Mouse (Mus musculus) midbrain, embryonic 11.5 days (tissue): ENCODE data around the gene Phlpp1. TPM values are rescaled to one million over a fixed set of nuclear protein-coding genes. Genes with fewer than 3 reads are reported as not detected.

Experiments
- ATAC-seq: fragments of 200-750 bp; cut with Nextera tagmentation; 2 replicates; pipeline ENCODE4 v1.8.0; 2017; ENCODE audit warnings: moderate TSS enrichment, moderate library complexity; ENCODE audit not compliant: low FRiP score
- DNase-seq: peaks from one replicate; pipeline ENCODE4 v3.0.0; 2015; ENCODE audit warnings: low spot score; ENCODE audit errors: missing footprints
- H3K27ac ChIP-seq: fragments of 300-500 bp; sonication (generic); 2 replicates; pipeline ENCODE4 v1.5.1; 2014; ENCODE audit warnings: low read depth, low read length
- H3K27me3 ChIP-seq: fragments of 300-500 bp; sonication (generic); 2 replicates; pipeline ENCODE4 v1.6.1; 2014; ENCODE audit warnings: mild to moderate bottlenecking, low read length, moderate library complexity, mixed read lengths; ENCODE audit not compliant: control insufficient read depth, insufficient read depth
- H3K36me3 ChIP-seq: fragments of 300-500 bp; sonication (generic); 2 replicates; pipeline ENCODE4 v1.6.1; 2014; ENCODE audit warnings: mild to moderate bottlenecking, low read length, moderate library complexity, mixed read lengths; ENCODE audit not compliant: control insufficient read depth, insufficient read depth
- H3K4me1 ChIP-seq: fragments of 300-500 bp; sonication (generic); 2 replicates; pipeline ENCODE4 v1.6.1; 2014; ENCODE audit warnings: low read length; ENCODE audit not compliant: control insufficient read depth, insufficient read depth
- H3K4me2 ChIP-seq: fragments of 300-500 bp; sonication (generic); 2 replicates; pipeline ENCODE4 v1.6.1; 2014; ENCODE audit warnings: mild to moderate bottlenecking, moderate library complexity
- H3K4me3 ChIP-seq: fragments of 300-500 bp; sonication (generic); 2 replicates; pipeline ENCODE4 v1.5.1; 2014; ENCODE audit warnings: low read depth, low read length
- H3K9ac ChIP-seq: fragments of 300-500 bp; sonication (generic); 2 replicates; pipeline ENCODE4 v1.6.1; 2014; ENCODE audit warnings: low read length
- H3K9me3 ChIP-seq: fragments of 300-500 bp; sonication (generic); 2 replicates; pipeline ENCODE4 v1.6.1; 2016; ENCODE audit warnings: low read length; ENCODE audit not compliant: control insufficient read depth
- WGBS: fragments of 180-500 bp; shearing (Covaris S2); extraction: QIAGEN DNeasy Blood & Tissue Kit; methylation state at CpG from one replicate; pipeline ENCODE4 v1.1.7; 2014; 5-methylcytosine and 5-hydroxymethylcytosine counted together
- polyA plus RNA-seq: library from polyadenylated mRNA; unstranded; fragments of >200 nt; fragmentation: Nextera tagmentation; extraction: Ambion mirVana; gene quantifications from 2 replicates; pipeline ENCODE4 v1.2.1, GENCODE M21; 2014

Gene Phlpp1
- polyA plus RNA-seq, 1 experiment from 2014 or later = 6.8 TPM

DNA sequence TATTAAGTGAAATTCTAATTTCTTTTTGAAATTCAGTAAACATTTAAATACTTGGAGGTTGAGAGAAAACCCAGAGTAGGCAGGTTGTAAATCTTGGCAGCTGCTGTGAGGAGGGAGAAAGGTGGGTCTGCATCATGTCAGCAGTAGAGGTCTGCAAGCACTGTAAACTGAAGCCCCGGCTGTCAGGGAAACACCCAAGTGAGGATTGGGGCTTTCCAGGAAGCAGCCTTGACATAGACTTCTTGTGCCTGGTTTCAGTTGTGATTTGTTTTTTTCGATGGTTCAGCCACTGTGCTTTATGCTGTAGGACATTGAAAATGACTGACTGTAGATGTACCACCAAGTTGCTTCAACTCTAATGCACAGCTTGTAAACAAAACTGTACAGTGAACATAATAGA is 180.0 kb downstream of the Phlpp1 start:
- no peak overlapping the region for H3K4me2 ChIP-seq
- H3K9ac ChIP-seq = no peak overlapping the region
- no peaks in the 10 kb centered on the region for H3K27me3 ChIP-seq
- H3K4me3 ChIP-seq = no peak overlapping the region
- 88% methylated on average over 2 of the region's 2 CpGs for WGBS
- ATAC-seq (no peak), DNase-seq (peak; percentile 2)
- no peaks in the 10 kb centered on the region for H3K4me1 ChIP-seq
- H3K9me3 ChIP-seq = no peaks in the 10 kb centered on the region
- no peak overlapping the region for H3K27ac ChIP-seq
- no peaks in the 10 kb centered on the region for H3K36me3 ChIP-seq

DNA sequence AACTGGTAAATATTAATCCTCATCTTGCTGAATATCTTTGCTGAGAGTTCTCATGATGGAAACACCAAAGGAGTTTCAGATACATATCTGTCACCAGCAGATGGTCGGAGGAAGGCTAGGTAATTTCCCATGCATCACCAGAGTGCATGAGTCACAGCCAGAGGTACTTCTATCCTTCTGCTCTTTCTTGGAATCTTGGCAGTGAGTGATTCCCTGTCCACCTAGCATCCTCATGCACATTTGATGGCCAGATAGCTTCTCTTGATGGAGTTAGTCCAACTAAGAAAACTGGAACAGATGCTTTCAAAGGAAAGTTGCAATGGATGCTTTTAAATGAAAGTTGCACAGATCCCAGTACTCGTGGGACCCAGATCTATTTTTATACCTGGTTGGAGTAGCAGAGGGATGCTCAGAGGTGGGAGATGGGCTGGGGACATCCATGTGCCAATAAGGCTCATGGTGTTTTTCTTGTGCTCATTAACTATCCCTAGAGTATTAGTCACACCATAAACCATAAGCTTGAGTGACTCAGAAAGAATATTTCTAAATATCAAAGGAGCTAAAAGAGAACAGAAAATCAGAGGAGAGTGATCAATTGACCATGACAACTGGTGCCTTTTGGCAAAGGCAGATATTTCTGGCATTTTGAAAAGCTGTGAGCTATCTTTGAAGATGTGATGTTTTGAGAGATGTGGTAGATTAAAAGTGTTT is 181.4 kb downstream of the Phlpp1 start:
- no peak overlapping the region for H3K4me3 ChIP-seq
- H3K4me2 ChIP-seq = no peak overlapping the region
- H3K9me3 ChIP-seq = no peaks in the 10 kb centered on the region
- H3K9ac ChIP-seq = no peak overlapping the region
- no peaks in the 10 kb centered on the region for H3K27me3 ChIP-seq
- no peak for ATAC-seq
- 91% methylated on average over 2 of the region's 2 CpGs for WGBS
- no peak overlapping the region for H3K27ac ChIP-seq
- DNase-seq = peak; percentile 21
- H3K36me3 ChIP-seq = no peaks in the 10 kb centered on the region
- H3K4me1 ChIP-seq = no peaks in the 10 kb centered on the region

GRCm38 (mm10) chr1:106353993-106354392 is 182.4 kb downstream of the Phlpp1 start:
- no peaks in the 10 kb centered on the region for H3K27me3 ChIP-seq
- no peaks in the 10 kb centered on the region for H3K36me3 ChIP-seq
- H3K9ac ChIP-seq = no peak overlapping the region
- no peaks in the 10 kb centered on the region for H3K9me3 ChIP-seq
- H3K4me2 ChIP-seq = no peak overlapping the region
- DNase-seq = peak; percentile 65
- no peak for ATAC-seq
- no peak overlapping the region for H3K4me3 ChIP-seq
- H3K27ac ChIP-seq = no peak overlapping the region
- 91% methylated on average over 4 of the region's 4 CpGs for WGBS
- no peaks in the 10 kb centered on the region for H3K4me1 ChIP-seq

GRCm38 (mm10) chr1:106359474-106359873 is 187.9 kb downstream of the Phlpp1 start:
- Histone ChIP-seq H3K27me3 (no peaks in the 10 kb centered on the region), H3K36me3 (no peaks in the 10 kb centered on the region), H3K4me1 (no peaks in the 10 kb centered on the region), H3K4me2 (no peak overlapping the region), H3K27ac (no peak overlapping the region), H3K9me3 (no peaks in the 10 kb centered on the region), H3K4me3 (no peak overlapping the region), H3K9ac (no peak overlapping the region)
- ATAC-seq = no peak
- peak; percentile 57 for DNase-seq

- H3K36me3 ChIP-seq = no peaks in the 10 kb centered on the region
- no peak for ATAC-seq
- no peaks in the 10 kb centered on the region for H3K27me3 ChIP-seq
- peak; percentile 47 for DNase-seq
- no peaks in the 10 kb centered on the region for H3K9me3 ChIP-seq
- no peak overlapping the region for H3K4me2 ChIP-seq
- no peak overlapping the region for H3K4me3 ChIP-seq
- no peak overlapping the region for H3K9ac ChIP-seq
- 96% methylated on average over 3 of the region's 3 CpGs for WGBS
- H3K4me1 ChIP-seq = no peaks in the 10 kb centered on the region
- no peak overlapping the region for H3K27ac ChIP-seq
Measured at GRCm38 (mm10) chr1:106362841-106363604, 191.5 kb downstream of the Phlpp1 start.

GRCm38 (mm10) chr1:106369330-106369729 is 197.8 kb downstream of the Phlpp1 start:
- Histone ChIP-seq H3K27ac (no peak overlapping the region), H3K4me1 (no peaks in the 10 kb centered on the region), H3K9ac (no peak overlapping the region), H3K27me3 (no peaks in the 10 kb centered on the region), H3K4me3 (no peak overlapping the region), H3K9me3 (no peaks in the 10 kb centered on the region), H3K4me2 (no peak overlapping the region), H3K36me3 (no peaks in the 10 kb centered on the region)
- WGBS = 73% methylated on average over 3 of the region's 3 CpGs
- DNase-seq = peak; percentile 65
- ATAC-seq = no peak

DNA sequence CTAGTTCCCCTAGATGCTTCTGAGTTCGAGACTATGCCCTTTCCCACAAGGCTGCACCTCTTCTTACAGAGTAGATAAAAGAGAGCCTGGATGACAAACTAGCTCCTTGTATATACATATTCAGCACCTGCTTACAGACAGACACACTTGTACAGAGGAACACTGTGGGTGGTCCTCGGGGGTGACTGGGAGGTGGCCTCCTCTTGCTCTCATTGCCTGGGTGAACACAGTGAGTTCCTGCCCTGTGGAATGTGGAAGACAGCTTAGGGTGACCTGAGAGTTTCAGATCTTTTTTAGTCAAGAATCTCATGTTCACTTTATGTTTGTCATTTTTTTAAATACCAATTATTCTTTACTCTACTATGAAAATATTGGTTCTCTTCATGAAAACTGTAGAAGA is 200.9 kb downstream of the Phlpp1 start:
- DNase-seq (peak; percentile 73), ATAC-seq (no peak)
- Histone ChIP-seq H3K27ac (no peak overlapping the region), H3K9ac (no peak overlapping the region), H3K4me3 (no peak overlapping the region), H3K36me3 (no peaks in the 10 kb centered on the region), H3K4me1 (no peaks in the 10 kb centered on the region), H3K9me3 (no peaks in the 10 kb centered on the region), H3K4me2 (no peak overlapping the region), H3K27me3 (no peaks in the 10 kb centered on the region)
- 79% methylated on average over 2 of the region's 2 CpGs for WGBS

DNA sequence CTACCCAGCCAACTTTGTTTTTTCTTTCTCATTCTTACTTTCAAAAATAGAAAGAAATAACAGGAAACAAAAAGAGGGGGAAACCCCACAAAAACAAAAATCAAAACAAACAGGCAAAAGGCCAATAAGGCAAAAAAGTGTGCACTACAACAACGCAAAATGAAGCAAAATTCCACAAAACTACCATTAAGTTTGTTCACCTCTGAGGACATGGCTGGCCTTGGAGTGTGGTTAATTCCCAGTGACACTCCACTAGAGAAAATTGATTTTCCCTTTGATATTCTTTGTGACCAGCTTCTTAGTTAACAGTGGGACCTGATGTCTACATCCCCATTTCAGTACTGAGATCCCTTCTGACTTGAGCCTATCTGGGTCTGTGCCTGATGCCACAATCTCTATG is 202.1 kb downstream of the Phlpp1 start:
- Histone ChIP-seq H3K9ac (no peak overlapping the region), H3K9me3 (no peaks in the 10 kb centered on the region), H3K4me1 (no peaks in the 10 kb centered on the region), H3K36me3 (no peaks in the 10 kb centered on the region), H3K4me2 (no peak overlapping the region), H3K27me3 (no peaks in the 10 kb centered on the region), H3K4me3 (no peak overlapping the region), H3K27ac (no peak overlapping the region)
- ATAC-seq (no peak), DNase-seq (peak; percentile 61)
- WGBS = 88% methylated on average over 1 of the region's 1 CpGs

DNA sequence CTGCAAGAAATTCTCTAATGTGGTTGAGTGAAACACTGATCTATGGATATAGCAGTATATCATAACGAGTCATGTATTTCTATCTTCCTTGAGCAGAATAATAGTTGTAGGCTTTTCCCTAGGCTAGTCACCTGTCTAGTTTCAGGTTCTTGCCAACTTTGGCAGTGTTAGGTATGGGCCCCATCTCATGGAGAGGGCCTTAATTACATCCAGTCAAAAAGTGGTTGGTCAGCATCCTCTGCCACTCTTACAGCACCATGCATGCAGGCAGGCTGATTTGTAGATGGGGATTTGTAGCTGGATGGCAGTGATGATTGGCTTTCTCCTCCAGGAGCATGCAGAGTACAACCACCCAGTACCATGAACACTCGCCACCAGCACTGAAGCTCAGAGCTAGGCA is 202.7 kb downstream of the Phlpp1 start:
- H3K4me2 ChIP-seq = no peak overlapping the region
- ATAC-seq (no peak), DNase-seq (peak; percentile 35)
- no peaks in the 10 kb centered on the region for H3K4me1 ChIP-seq
- no peaks in the 10 kb centered on the region for H3K9me3 ChIP-seq
- no peak overlapping the region for H3K9ac ChIP-seq
- WGBS = 86% methylated on average over 2 of the region's 2 CpGs
- no peaks in the 10 kb centered on the region for H3K27me3 ChIP-seq
- no peaks in the 10 kb centered on the region for H3K36me3 ChIP-seq
- H3K27ac ChIP-seq = no peak overlapping the region
- H3K4me3 ChIP-seq = no peak overlapping the region
